Mouse (Mus musculus) megakaryocyte, embryonic 14.5 days (primary cell): ENCODE measurements around the gene 1700021F07Rik. TPM values are rescaled to one million over a fixed set of nuclear protein-coding genes. Genes with fewer than 3 reads are reported as not detected.

Experiments
- H3K27me3 ChIP-seq: replicated peaks from 2 replicates; pipeline ENCODE3; 2012; ENCODE audit warnings: inconsistent platforms
- H3K36me3 ChIP-seq: replicated peaks from 2 replicates; pipeline ENCODE3; 2012; ENCODE audit warnings: low read length, inconsistent platforms, mixed read lengths
- H3K4me1 ChIP-seq: 2 replicates; pipeline ENCODE4 v1.6.1; 2012; ENCODE audit warnings: inconsistent platforms
- H3K4me3 ChIP-seq: replicated peaks from 2 replicates; pipeline ENCODE3; 2012; ENCODE audit warnings: moderate library complexity, mild to moderate bottlenecking, inconsistent platforms
- H3K9me3 ChIP-seq: 2 replicates; pipeline ENCODE4 v1.6.1; 2012; ENCODE audit warnings: inconsistent platforms
- FLI1 ChIP-seq: IDR thresholded peaks from 2 replicates; pipeline ENCODE4 v1.6.1; 2012; ENCODE audit warnings: low read length, inconsistent platforms, mixed read lengths
- GATA1 ChIP-seq: IDR thresholded peaks from 3 replicates; pipeline ENCODE4 v1.6.1; 2012; ENCODE audit warnings: mixed read lengths, low read length, inconsistent platforms, borderline replicate concordance
- polyA plus RNA-seq: library from polyadenylated mRNA; stranded (reverse); fragments of >175 nt; gene quantifications from 2 replicates; pipeline ENCODE4 v1.2.3, GENCODE M21; 2012; ENCODE audit warnings: low replicate concordance; ENCODE audit not compliant: insufficient read depth

Gene 1700021F07Rik
- not detected in 2 replicates for polyA plus RNA-seq

DNA sequence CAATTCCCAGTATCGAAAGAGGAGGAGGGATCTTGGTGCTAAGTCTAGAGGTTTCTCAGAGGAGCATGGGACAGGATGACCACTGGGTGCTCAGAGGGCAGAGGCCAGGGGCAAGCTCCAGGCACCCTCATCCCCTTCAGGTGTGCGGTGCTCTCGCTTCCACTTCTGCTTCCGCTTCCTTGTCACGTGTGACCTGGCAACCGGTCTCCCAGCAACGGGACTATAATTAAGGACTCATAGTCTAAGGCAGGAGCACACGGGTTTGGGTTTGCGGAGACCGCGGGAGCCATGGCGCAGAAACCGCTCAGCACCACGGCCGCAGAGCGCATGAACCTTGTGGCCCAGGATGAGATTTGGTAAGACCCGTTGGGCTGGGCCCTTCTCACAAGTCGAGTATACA is at the start of gene 1700021F07Rik:
TSS of gene 1700021F07Rik (plus strand) at position 211 of the 400 bp plus-strand sequence.
- no peaks in the 10 kb centered on the region for H3K36me3 ChIP-seq
- no peaks in the 10 kb centered on the region; the same call in 1 of the 2 replicates for H3K9me3 ChIP-seq
- H3K4me3 ChIP-seq = no peak within 1 kb of the TSS
- no peaks in the 10 kb centered on the region for H3K4me1 ChIP-seq
- no peak for TF ChIP-seq FLI1
- TF ChIP-seq GATA1 = no peak
- peaks cover 19% of the 10 kb centered on the region for H3K27me3 ChIP-seq

- Histone ChIP-seq H3K9me3 (no peaks in the 10 kb centered on the region), H3K4me1 (peaks cover 4% of the 10 kb centered on the region; the same call in 1 of the 2 replicates)
- TF ChIP-seq FLI1 (no peak), GATA1 (no peak)
Measured at GRCm38 (mm10) chr2:173473233-173473632, 49.2 kb upstream of the 1700021F07Rik start.

DNA sequence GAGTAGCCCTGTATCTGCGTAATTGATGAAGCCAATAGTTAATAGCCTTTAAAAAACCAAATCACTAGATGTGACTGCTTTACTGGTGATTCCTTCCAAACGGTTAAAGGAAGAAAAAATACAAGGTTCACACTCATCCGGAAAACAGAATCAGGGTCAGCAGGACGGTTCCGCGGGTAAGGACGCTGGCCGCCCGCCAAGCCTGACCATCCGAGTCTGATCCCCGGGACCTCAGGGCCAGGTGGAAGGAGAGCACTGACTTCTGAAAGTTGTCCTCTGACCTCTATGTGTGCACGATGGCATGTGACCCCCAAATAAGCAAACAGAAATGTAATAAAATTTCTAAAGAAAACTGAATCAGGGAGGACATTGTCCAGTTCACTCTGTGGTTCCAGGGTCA is 43.3 kb upstream of the 1700021F07Rik start:
- H3K4me3 ChIP-seq = no peak overlapping the region
- H3K4me1 ChIP-seq = no peaks in the 10 kb centered on the region
- H3K9me3 ChIP-seq = peaks cover 3% of the 10 kb centered on the region
- H3K27me3 ChIP-seq = peaks cover 3% of the 10 kb centered on the region
- no peaks in the 10 kb centered on the region for H3K36me3 ChIP-seq
- no peak for TF ChIP-seq GATA1
- no peak for TF ChIP-seq FLI1

More at GRCm38 (mm10) chr2:173473233-173473632, 49.2 kb upstream of the 1700021F07Rik start:
- Histone ChIP-seq H3K4me3 (no peak overlapping the region), H3K27me3 (peaks cover 15% of the 10 kb centered on the region), H3K36me3 (no peaks in the 10 kb centered on the region)

DNA sequence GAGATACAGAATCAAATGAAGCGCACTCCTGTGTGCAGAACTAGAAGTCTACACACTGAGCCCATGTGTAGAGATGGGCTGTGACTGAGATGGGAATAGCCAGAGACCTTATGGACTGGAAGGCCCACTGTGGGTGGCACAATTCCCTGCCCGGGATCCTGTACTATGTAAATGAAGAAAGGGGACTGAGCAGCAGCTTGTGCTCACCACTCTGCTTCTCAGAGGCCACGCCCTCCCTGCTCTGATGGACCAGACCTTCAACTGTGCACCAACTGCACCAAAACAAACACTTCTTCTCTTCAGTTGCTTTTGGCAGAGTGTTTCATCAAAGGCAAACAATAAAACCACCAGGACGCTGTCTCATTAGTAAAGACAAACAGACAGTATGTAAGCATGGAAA is 37.9 kb upstream of the 1700021F07Rik start:
- no peaks in the 10 kb centered on the region for H3K36me3 ChIP-seq
- H3K27me3 ChIP-seq = peaks cover 6% of the 10 kb centered on the region
- H3K9me3 ChIP-seq = peaks cover 3% of the 10 kb centered on the region
- no peak for TF ChIP-seq GATA1
- TF ChIP-seq FLI1 = no peak
- H3K4me3 ChIP-seq = no peak overlapping the region
- no peaks in the 10 kb centered on the region for H3K4me1 ChIP-seq

- Histone ChIP-seq H3K4me1 (peaks cover 3% of the 10 kb centered on the region; the same call in 1 of the 2 replicates), H3K9me3 (peaks cover 37% of the 10 kb centered on the region), H3K4me3 (no peak overlapping the region), H3K36me3 (no peaks in the 10 kb centered on the region), H3K27me3 (peaks cover 16% of the 10 kb centered on the region)
- TF ChIP-seq FLI1 = no peak
- no peak for TF ChIP-seq GATA1
Measured at GRCm38 (mm10) chr2:173499612-173500011, 22.8 kb upstream of the 1700021F07Rik start.

GRCm38 (mm10) chr2:173513977-173514376 is 8.4 kb upstream of the 1700021F07Rik start:
- Histone ChIP-seq H3K4me3 (no peak overlapping the region), H3K4me1 (peaks cover 6% of the 10 kb centered on the region; the same call in 1 of the 2 replicates), H3K36me3 (no peaks in the 10 kb centered on the region), H3K9me3 (peaks cover 32% of the 10 kb centered on the region), H3K27me3 (peaks cover 12% of the 10 kb centered on the region)
- no peak for TF ChIP-seq GATA1
- no peak for TF ChIP-seq FLI1

DNA sequence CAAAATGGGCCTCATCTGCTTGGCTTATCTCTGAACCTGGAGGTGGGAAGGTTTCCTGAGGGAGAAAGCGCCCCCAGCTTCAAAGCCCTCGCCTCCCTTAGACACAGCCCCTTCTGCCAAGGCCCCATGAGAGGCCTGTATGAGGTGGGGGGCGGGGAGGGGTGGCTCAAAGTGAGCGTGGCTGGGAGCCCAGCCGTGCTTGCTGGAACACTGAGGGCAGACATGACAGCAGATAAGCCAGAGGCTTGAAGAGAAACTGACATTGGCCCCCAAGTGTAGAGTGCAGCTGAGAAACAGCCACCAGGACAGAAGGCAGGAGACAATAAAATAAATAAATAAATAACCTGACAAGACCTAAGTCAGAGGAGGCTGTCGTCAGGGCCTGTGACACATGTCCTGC is 7.2 kb upstream of the 1700021F07Rik start:
- peaks cover 22% of the 10 kb centered on the region for H3K9me3 ChIP-seq
- no peaks in the 10 kb centered on the region for H3K36me3 ChIP-seq
- no peak overlapping the region for H3K4me3 ChIP-seq
- H3K4me1 ChIP-seq = peaks cover 6% of the 10 kb centered on the region; the same call in 1 of the 2 replicates
- H3K27me3 ChIP-seq = peaks cover 13% of the 10 kb centered on the region
- TF ChIP-seq GATA1 (no peak), FLI1 (no peak)

- H3K27me3 ChIP-seq = peaks cover 15% of the 10 kb centered on the region
- no peaks in the 10 kb centered on the region for H3K36me3 ChIP-seq
- TF ChIP-seq FLI1 (no peak), GATA1 (no peak)
- H3K4me3 ChIP-seq = no peak overlapping the region
- H3K4me1 ChIP-seq = peaks cover 6% of the 10 kb centered on the region; the same call in 1 of the 2 replicates
- peaks cover 11% of the 10 kb centered on the region for H3K9me3 ChIP-seq
Measured at GRCm38 (mm10) chr2:173516150-173516855, 6.1 kb upstream of the 1700021F07Rik start.

DNA sequence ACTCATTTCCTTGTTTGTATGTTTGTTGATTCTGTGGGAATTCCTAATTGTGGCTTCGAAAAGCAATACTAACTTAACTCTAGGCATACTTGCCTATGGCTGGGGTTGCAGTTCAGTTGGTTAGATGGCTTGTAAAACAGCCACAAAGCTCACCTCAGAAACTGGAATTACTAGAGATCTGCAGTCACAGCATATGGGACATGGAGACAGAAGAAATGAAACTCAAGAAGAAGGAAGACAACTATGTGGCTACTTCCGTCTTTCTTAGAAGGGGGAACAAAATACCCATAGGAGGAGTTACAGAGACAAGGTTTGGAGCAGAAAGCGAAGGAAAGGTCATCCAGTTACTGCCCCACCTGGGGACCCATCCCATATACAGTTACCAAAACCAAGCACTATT is 6.1 kb downstream of the 1700021F07Rik start:
- H3K36me3 ChIP-seq = no peaks in the 10 kb centered on the region
- no peaks in the 10 kb centered on the region for H3K4me1 ChIP-seq
- H3K9me3 ChIP-seq = no peaks in the 10 kb centered on the region
- TF ChIP-seq FLI1 (no peak), GATA1 (no peak)
- H3K4me3 ChIP-seq = no peak overlapping the region
- peaks cover 42% of the 10 kb centered on the region for H3K27me3 ChIP-seq

DNA sequence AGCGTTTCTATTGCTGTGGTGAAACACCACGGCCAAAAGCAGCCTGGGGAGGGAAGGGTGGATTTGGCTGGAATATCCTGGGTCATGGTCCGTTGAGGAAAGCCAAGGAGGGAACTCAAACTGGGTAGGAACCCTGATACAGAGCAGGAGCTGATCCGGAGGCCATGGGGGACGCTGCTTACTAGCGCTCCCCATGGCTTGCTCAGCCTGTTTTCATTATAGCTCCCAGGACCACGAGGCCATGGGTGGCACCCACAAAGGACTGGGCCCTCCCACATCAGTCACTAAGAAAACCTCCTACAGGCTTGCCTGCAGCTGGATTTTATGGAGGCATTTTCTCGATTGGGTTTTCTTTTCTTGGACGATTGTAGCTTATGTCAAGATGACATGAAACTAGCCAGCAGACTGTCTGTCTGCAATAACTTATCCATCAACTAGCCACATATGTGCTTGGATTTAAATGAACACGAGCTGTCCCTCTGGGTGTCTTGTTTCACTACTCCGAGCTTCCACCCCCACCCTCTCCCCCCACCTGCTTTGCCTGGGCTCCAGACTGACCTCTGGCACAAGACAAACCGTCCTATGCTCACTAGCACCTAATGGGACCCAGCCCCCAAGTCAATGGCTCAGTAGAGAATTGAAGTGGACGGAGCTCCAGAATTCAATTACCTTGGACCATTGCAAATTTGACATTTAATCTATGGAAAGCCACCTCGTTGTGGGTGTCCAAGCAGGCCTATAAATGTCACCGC is 10.5 kb downstream of the 1700021F07Rik start:
- no peaks in the 10 kb centered on the region for H3K36me3 ChIP-seq
- TF ChIP-seq GATA1 (no peak), FLI1 (no peak)
- H3K27me3 ChIP-seq = peaks cover 55% of the 10 kb centered on the region
- no peak overlapping the region for H3K4me3 ChIP-seq
- no peaks in the 10 kb centered on the region for H3K4me1 ChIP-seq
- H3K9me3 ChIP-seq = no peaks in the 10 kb centered on the region
